Mouse (Mus musculus): ENCODE data around the gene Cacna1e. TPM values are rescaled to one million over a fixed set of nuclear protein-coding genes. Genes with fewer than 3 reads are reported as not detected.

Gene Cacna1e
- polyA plus RNA-seq, 1 experiment, result 0.28 TPM

DNA sequence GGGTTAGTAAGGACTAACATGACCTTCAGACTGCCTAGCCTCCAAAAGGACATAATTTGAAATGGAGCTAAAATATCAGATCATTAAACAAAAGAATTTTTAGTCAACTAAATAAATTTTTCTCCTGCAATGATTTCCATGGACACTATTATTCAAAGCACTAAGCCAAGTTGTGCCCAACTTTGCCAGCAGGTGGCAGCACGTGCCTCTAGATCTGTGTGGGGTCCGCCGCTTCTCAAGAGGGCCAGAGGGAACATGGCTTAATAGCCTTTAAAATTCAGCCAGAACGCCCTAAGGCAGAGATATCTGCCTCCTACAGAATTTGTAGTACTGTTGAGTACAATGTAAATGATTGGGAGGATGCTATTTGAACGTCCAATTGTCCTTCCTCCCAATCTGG is 96.2 kb downstream of the Cacna1e start:
- no peaks in the 10 kb centered on the region for H3K27me3 ChIP-seq (replicated peaks; ENCODE audit: control insufficient read depth, insufficient read depth, low read length)
- 6% methylated on average over 5 of the region's 5 CpGs for WGBS
- H3K27ac ChIP-seq (ENCODE audit: insufficient read depth, low read depth, low read length), result no peak overlapping the region
- H3K36me3 ChIP-seq (ENCODE audit: control insufficient read depth, insufficient read depth, low read length), result no peaks in the 10 kb centered on the region
- TF ChIP-seq CTCF (conservative IDR thresholded peaks at IDR 0.05; ENCODE audit: insufficient read depth, insufficient read length, low read depth, low read length), result peak; percentile 76
- TF ChIP-seq POLR2A (IDR thresholded peaks at IDR 0.05; ENCODE audit: low read depth, low read length), result no peak
- no peaks in the 10 kb centered on the region for H3K4me1 ChIP-seq (ENCODE audit: control insufficient read depth, insufficient read depth, low read length)
- DNase-seq, result peak; percentile 49
- no peak overlapping the region for H3K4me3 ChIP-seq (ENCODE audit: insufficient read depth, low read depth, low read length)

DNA sequence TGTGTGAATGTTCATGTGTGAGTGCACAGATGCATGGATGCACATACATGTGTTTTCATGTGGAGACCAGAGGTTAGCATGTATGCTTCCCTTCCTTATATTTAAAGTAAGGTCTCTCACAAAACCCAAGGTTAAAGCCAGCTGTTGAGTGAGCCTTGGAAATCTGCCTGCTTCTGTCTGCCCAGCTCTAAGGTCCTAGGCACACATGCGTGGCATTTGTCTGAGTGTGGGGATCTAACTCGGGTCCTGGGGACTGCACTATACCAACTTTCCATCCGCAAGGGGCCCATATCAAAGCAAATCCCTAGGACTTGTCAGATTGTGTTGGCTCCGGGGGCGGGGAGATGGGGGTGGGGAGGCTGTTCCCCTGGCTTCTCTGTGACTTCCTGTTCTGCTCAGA is 96.9 kb downstream of the Cacna1e start:
- DNase-seq, result no peak
- H3K36me3 ChIP-seq (ENCODE audit: control insufficient read depth, insufficient read depth, low read length), result no peaks in the 10 kb centered on the region
- no peak overlapping the region for H3K4me3 ChIP-seq (ENCODE audit: insufficient read depth, low read depth, low read length)
- no peak overlapping the region for H3K27ac ChIP-seq (ENCODE audit: insufficient read depth, low read depth, low read length)
- H3K27me3 ChIP-seq (replicated peaks; ENCODE audit: control insufficient read depth, insufficient read depth, low read length), result no peaks in the 10 kb centered on the region
- 62% methylated on average over 5 of the region's 5 CpGs for WGBS
- no peaks in the 10 kb centered on the region for H3K4me1 ChIP-seq (ENCODE audit: control insufficient read depth, insufficient read depth, low read length)
- TF ChIP-seq CTCF (conservative IDR thresholded peaks at IDR 0.05; ENCODE audit: insufficient read depth, insufficient read length, low read depth, low read length) (no peak), POLR2A (IDR thresholded peaks at IDR 0.05; ENCODE audit: low read depth, low read length) (no peak)

DNA sequence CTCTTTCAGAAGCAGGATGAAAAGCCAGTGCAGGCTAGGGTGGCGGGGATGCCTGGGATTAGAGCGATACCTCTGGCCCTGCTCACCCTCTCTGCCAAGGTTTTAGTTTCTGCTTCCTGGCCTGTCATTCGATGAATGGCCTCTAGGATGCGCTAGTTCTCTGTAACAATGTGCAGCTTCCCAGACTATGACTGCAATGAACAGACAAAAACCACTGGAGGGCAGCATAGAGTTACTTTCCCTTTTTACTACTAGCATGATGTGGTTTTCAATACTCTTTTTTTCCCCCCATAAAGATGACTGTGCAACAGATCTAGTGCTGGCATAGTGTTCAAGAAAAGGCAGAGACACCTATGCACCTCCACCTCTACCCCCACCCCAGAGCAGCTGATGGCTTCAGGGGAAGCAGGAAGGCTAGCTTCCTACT is 98.0 kb downstream of the Cacna1e start:
- Histone ChIP-seq H3K27me3 (replicated peaks; ENCODE audit: control insufficient read depth, insufficient read depth, low read length) (no peaks in the 10 kb centered on the region), H3K27ac (ENCODE audit: insufficient read depth, low read depth, low read length) (no peak overlapping the region), H3K36me3 (ENCODE audit: control insufficient read depth, insufficient read depth, low read length) (no peaks in the 10 kb centered on the region), H3K4me1 (ENCODE audit: control insufficient read depth, insufficient read depth, low read length) (no peaks in the 10 kb centered on the region), H3K4me3 (ENCODE audit: insufficient read depth, low read depth, low read length) (no peak overlapping the region)
- DNase-seq, result peak; percentile 83
- WGBS, result 3% methylated on average over 4 of the region's 4 CpGs
- TF ChIP-seq CTCF (conservative IDR thresholded peaks at IDR 0.05; ENCODE audit: insufficient read depth, insufficient read length, low read depth, low read length) (peak; percentile 91), POLR2A (IDR thresholded peaks at IDR 0.05; ENCODE audit: low read depth, low read length) (no peak)

DNA sequence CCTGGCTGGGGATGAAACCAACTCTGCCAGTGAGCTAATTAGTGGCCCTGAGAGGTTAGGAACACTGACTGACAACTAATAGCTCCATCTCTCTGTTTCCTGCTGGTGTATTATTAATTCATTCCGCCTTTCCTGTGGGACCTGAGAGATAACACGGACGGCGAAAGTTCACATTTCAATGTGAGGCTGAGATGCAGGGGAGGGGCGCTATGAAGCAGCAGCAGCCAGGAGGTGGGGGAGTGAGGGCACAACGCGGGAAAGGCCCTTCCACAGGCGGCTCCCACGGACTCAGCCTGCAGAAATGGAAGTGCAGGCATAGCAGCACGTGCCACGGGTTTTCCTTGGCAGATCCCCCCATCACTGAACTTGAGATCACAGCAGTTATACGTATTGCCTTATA is 99.4 kb downstream of the Cacna1e start:
- DNase-seq, result no peak
- Histone ChIP-seq H3K27ac (ENCODE audit: insufficient read depth, low read depth, low read length) (no peak overlapping the region), H3K4me3 (ENCODE audit: insufficient read depth, low read depth, low read length) (no peak overlapping the region), H3K4me1 (ENCODE audit: control insufficient read depth, insufficient read depth, low read length) (no peaks in the 10 kb centered on the region), H3K36me3 (ENCODE audit: control insufficient read depth, insufficient read depth, low read length) (no peaks in the 10 kb centered on the region), H3K27me3 (replicated peaks; ENCODE audit: control insufficient read depth, insufficient read depth, low read length) (no peaks in the 10 kb centered on the region)
- TF ChIP-seq POLR2A (IDR thresholded peaks at IDR 0.05; ENCODE audit: low read depth, low read length) (no peak), CTCF (conservative IDR thresholded peaks at IDR 0.05; ENCODE audit: insufficient read depth, insufficient read length, low read depth, low read length) (no peak)
- 13% methylated on average over 12 of the region's 12 CpGs for WGBS

DNA sequence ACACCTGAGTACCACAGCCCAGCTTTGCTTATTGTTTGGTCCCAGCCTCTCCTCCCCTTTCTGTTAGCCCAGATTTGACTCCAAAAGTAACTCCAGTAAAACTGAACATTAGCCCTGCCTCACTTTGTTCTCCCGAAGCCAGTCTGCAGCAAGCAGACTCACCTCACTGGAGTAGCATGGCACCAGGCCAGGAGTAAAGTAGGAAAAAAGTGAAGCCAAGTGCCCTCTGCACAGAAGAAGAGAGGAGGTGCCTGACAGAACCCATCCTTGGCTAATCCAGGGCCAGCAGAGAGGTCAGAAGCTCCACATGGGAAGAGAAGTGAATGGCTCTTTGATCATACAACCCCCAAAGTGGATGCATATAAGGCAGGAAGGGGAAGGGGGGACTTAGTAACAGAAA is 100.8 kb downstream of the Cacna1e start:
- no peaks in the 10 kb centered on the region for H3K4me1 ChIP-seq (ENCODE audit: control insufficient read depth, insufficient read depth, low read length)
- peak; percentile 63 for DNase-seq
- H3K27me3 ChIP-seq (replicated peaks; ENCODE audit: control insufficient read depth, insufficient read depth, low read length), result no peaks in the 10 kb centered on the region
- TF ChIP-seq POLR2A (IDR thresholded peaks at IDR 0.05; ENCODE audit: low read depth, low read length) (no peak), CTCF (conservative IDR thresholded peaks at IDR 0.05; ENCODE audit: insufficient read depth, insufficient read length, low read depth, low read length) (no peak)
- H3K36me3 ChIP-seq (ENCODE audit: control insufficient read depth, insufficient read depth, low read length), result no peaks in the 10 kb centered on the region
- no peak overlapping the region for H3K27ac ChIP-seq (ENCODE audit: insufficient read depth, low read depth, low read length)
- H3K4me3 ChIP-seq (ENCODE audit: insufficient read depth, low read depth, low read length), result no peak overlapping the region
- 30% methylated on average over 1 of the region's 1 CpGs for WGBS

DNA sequence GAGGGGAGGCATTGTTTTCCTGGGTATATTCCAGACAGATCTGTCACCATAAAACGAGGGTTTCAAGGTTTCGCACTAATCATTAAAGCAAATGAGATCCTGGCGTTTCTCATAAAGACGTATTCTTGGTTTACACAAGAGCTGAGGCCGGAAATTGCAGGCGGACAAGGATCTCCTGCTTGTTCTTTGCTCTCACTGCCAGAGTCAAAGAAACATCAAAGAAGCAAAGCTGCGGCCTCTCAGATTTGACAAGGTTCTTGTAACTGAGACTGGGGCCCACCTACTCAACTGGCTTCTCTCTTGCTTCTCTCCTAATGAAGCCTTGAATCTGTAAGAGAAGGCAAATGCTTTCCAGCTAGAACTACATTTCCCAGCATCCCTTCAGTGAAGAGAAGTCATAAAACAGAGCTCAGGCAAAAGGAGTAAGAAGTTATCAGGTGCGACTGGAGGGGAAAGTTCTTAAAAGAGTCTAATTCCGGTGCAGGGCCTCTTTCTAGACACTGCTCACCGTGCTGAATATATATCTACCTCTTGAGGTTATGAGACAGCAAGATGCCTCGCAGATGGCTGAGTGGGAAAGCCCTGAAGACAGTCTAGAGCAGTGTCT is 104.3 kb downstream of the Cacna1e start:
- H3K27ac ChIP-seq (ENCODE audit: insufficient read depth, low read depth, low read length), result no peak overlapping the region
- no peaks in the 10 kb centered on the region for H3K27me3 ChIP-seq (replicated peaks; ENCODE audit: control insufficient read depth, insufficient read depth, low read length)
- 40% methylated on average over 11 of the region's 11 CpGs for WGBS
- DNase-seq, result no peak
- H3K36me3 ChIP-seq (ENCODE audit: control insufficient read depth, insufficient read depth, low read length), result no peaks in the 10 kb centered on the region
- no peak overlapping the region for H3K4me3 ChIP-seq (ENCODE audit: insufficient read depth, low read depth, low read length)
- TF ChIP-seq POLR2A (IDR thresholded peaks at IDR 0.05; ENCODE audit: low read depth, low read length), result no peak
- no peak for TF ChIP-seq CTCF (conservative IDR thresholded peaks at IDR 0.05; ENCODE audit: insufficient read depth, insufficient read length, low read depth, low read length)
- no peaks in the 10 kb centered on the region for H3K4me1 ChIP-seq (ENCODE audit: control insufficient read depth, insufficient read depth, low read length)

DNA sequence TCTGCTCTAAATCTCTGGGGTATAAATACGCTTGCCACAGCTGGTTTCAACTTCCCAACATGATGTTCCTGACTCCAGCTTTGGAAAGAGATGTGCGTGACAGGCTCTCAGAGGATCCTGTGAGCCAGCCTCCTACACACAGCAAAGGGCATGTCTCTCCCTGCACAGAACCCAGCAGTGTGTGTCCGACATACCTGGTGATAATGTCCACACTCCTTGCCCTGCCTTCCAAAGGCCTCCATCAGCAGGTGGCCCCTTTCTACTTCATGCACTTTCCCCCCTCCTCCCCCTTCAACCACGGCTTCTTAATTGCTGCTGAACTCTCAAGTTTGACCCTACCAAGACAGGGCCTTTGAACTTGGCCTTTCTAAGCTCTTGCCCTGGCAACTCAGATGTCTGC is 108.0 kb downstream of the Cacna1e start:
- H3K36me3 ChIP-seq (ENCODE audit: control insufficient read depth, insufficient read depth, low read length), result no peaks in the 10 kb centered on the region
- no peak for DNase-seq
- H3K4me1 ChIP-seq (ENCODE audit: control insufficient read depth, insufficient read depth, low read length), result no peaks in the 10 kb centered on the region
- TF ChIP-seq CTCF (conservative IDR thresholded peaks at IDR 0.05; ENCODE audit: insufficient read depth, insufficient read length, low read depth, low read length) (no peak), POLR2A (IDR thresholded peaks at IDR 0.05; ENCODE audit: low read depth, low read length) (no peak)
- no peak overlapping the region for H3K4me3 ChIP-seq (ENCODE audit: insufficient read depth, low read depth, low read length)
- H3K27me3 ChIP-seq (replicated peaks; ENCODE audit: control insufficient read depth, insufficient read depth, low read length), result no peaks in the 10 kb centered on the region
- WGBS, result 49% methylated on average over 4 of the region's 4 CpGs
- no peak overlapping the region for H3K27ac ChIP-seq (ENCODE audit: insufficient read depth, low read depth, low read length)
